Mouse (Mus musculus) spleen, adult 2 months (tissue): ENCODE results near the gene Trp53i13. TPM values are rescaled to one million over a fixed set of nuclear protein-coding genes. Genes with fewer than 3 reads are reported as not detected.

ENCODE experiments used
- DNase-seq, 2 experiments: peaks; one replicate each; pipeline versions ENCODE4 v3.0.0 to v3.0.0-alpha.2; 2012 to 2021; ENCODE audit warnings: low spot score in 2 of 2, low read depth in 1 of 2
- H3K27ac ChIP-seq: fragments of 200-500 bp; 2 replicates; pipeline ENCODE4 v1.5.1; 2012; ENCODE audit warnings: low read length, inconsistent platforms; ENCODE audit not compliant: insufficient read depth
- H3K27me3 ChIP-seq: fragments of 200-500 bp; 2 replicates; pipeline ENCODE4 v1.6.1; 2012; ENCODE audit warnings: mild to moderate bottlenecking, moderate library complexity, low read length, inconsistent platforms; ENCODE audit not compliant: control insufficient read depth, insufficient read depth
- H3K36me3 ChIP-seq: fragments of 200-500 bp; 2 replicates; pipeline ENCODE4 v1.6.1; 2012; ENCODE audit warnings: mild to moderate bottlenecking, low read length, inconsistent platforms; ENCODE audit not compliant: control insufficient read depth, insufficient read depth
- H3K4me1 ChIP-seq: fragments of 200-500 bp; 2 replicates; pipeline ENCODE4 v1.6.1; 2011; ENCODE audit warnings: inconsistent platforms; ENCODE audit not compliant: control insufficient read depth, insufficient read depth, insufficient read length
- H3K4me3 ChIP-seq: fragments of 200-500 bp; 2 replicates; pipeline ENCODE4 v1.5.1; 2011; ENCODE audit warnings: mild to moderate bottlenecking, inconsistent platforms; ENCODE audit not compliant: insufficient read depth, insufficient read length; ENCODE audit errors: extremely low read depth
- CTCF ChIP-seq: fragments of 200-500 bp; IDR thresholded peaks from 2 replicates; pipeline ENCODE4 v1.5.1; 2011; ENCODE audit warnings: mild to moderate bottlenecking, inconsistent platforms; ENCODE audit not compliant: insufficient read depth, insufficient read length, insufficient replicate concordance; ENCODE audit errors: extremely low read depth
- POLR2A ChIP-seq: fragments of 200-500 bp; IDR thresholded peaks from 2 replicates; pipeline ENCODE4 v1.6.1; 2011; ENCODE audit warnings: low read depth, low read length, inconsistent platforms
- WGBS: fragments of 180-500 bp; shearing (Covaris S2); methylation state at CpG from one replicate; pipeline ENCODE4 v1.1.7; 2018; 5-methylcytosine and 5-hydroxymethylcytosine counted together
- polyA plus RNA-seq: library from polyadenylated mRNA; depleted of rRNA; stranded (reverse); fragments of >200 nt; gene quantifications from 2 replicates; pipeline ENCODE4 v1.2.3, GENCODE M21; 2012; rRNA removed

Gene Trp53i13
- polyA plus RNA-seq, 1 experiment: 16.6 TPM

GRCm38 (mm10) chr11:77463101-77463445, 52.7 kb downstream of the Trp53i13 start:
- WGBS: 42% methylated on average over 8 of the region's 8 CpGs
- H3K27ac ChIP-seq: no peak overlapping the region
- H3K4me1 ChIP-seq: peaks cover 7% of the 10 kb centered on the region
- no peaks in the 10 kb centered on the region for H3K36me3 ChIP-seq
- no peak for DNase-seq
- peak overlapping the region; percentile 49; the same call in 1 of the 2 replicates for H3K4me3 ChIP-seq
- TF ChIP-seq CTCF: no peak
- no peak for TF ChIP-seq POLR2A
- H3K27me3 ChIP-seq: peaks cover 13% of the 10 kb centered on the region

GRCm38 (mm10) chr11:77462283-77463100, 53.3 kb downstream of the Trp53i13 start, which contains the start of gene Coro6:
Coro6 (plus strand) TSS chr11:77462411.
- Histone ChIP-seq H3K27me3 (peaks cover 13% of the 10 kb centered on the region), H3K36me3 (no peaks in the 10 kb centered on the region; the same call in 1 of the 2 replicates), H3K27ac (no peak within 1 kb of the TSS), H3K4me1 (peaks cover 4% of the 10 kb centered on the region), H3K4me3 (peak within 1 kb of the TSS; percentile 49)
- 1% methylated on average over 72 of the region's 73 CpGs for WGBS
- TF ChIP-seq POLR2A: no peak
- TF ChIP-seq CTCF: no peak
- DNase-seq: peak in 1 of 2 experiments; percentile 50

DNA sequence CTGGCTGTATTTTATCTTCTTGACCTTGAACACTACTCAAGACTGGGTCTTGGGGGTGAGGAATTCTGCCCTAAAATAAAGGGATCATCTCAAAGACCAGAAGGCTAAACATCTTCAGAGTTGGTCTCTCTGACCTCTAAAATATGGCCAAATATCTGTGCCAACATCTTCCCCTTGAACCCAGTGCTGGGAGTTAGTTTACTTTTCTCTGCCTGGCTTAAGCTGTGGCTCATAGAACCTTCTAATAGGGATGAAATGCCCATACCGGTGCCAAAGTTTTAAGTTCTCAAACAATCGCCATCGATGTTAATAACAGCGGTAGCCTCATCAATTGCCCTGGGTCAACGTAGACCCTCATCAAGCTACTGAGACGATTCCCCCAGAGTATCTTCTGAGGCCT, 53.9 kb downstream of the Trp53i13 start:
- Histone ChIP-seq H3K4me3 (peak overlapping the region; percentile 49; the same call in 1 of the 2 replicates), H3K36me3 (no peaks in the 10 kb centered on the region; the same call in 1 of the 2 replicates), H3K4me1 (no peaks in the 10 kb centered on the region; the same call in 1 of the 2 replicates), H3K27me3 (peaks cover 13% of the 10 kb centered on the region), H3K27ac (no peak overlapping the region)
- no peak for DNase-seq
- TF ChIP-seq POLR2A (no peak), CTCF (no peak)
- 8% methylated on average over 6 of the region's 6 CpGs for WGBS

Other genes starting within 250 kb of the Trp53i13 start
- 0.76 and 1.1 TPM in 2 replicates for gene Coro6, start 53.6 kb downstream of the Trp53i13 start, polyA plus RNA-seq
- gene Ankrd13b, start 26.3 kb downstream of the Trp53i13 start, polyA plus RNA-seq: 8.9 and 10.6 TPM in 2 replicates
- gene Git1, start 22.4 kb downstream of the Trp53i13 start, polyA plus RNA-seq: 36.2 and 44.3 TPM in 2 replicates
- gene Abhd15, start 859 bp downstream of the Trp53i13 start, polyA plus RNA-seq: 4.1 and 6.5 TPM in 2 replicates
- gene Gm10392, start 3.2 kb upstream of the Trp53i13 start, polyA plus RNA-seq: 0.16 and 0.50 TPM in 2 replicates
- 2.5 and 2.6 TPM in 2 replicates for gene Taok1, start 91.8 kb upstream of the Trp53i13 start, polyA plus RNA-seq
- gene Nufip2, start 170.2 kb upstream of the Trp53i13 start, polyA plus RNA-seq: 12.8 and 13.5 TPM in 2 replicates
- gene Cryba1, start 209.3 kb upstream of the Trp53i13 start, polyA plus RNA-seq: not detected in 2 replicates
- 52.3 and 54.5 TPM in 2 replicates for gene Myo18a, start 247.3 kb upstream of the Trp53i13 start, polyA plus RNA-seq